Comparison of ENCODE assay signal across 15 mouse cellular contexts in genomic region chr11:11955783-11956182, GRCm38 (mm10). TPM values are rescaled to one million over a fixed set of nuclear protein-coding genes. Genes with fewer than 3 reads are reported as not detected.
DNase-seq lines count a peak whose midpoint lies in the region; ATAC-seq and TF ChIP-seq lines count a peak whose summit lies in the region.
"Had no signal": no experiment of that assay in that cellular context is flagged by ENCODE, and none has a peak within 500 bp of the region (broad histone marks: within the 10 kb centered on the region; RNA-seq: fewer than 3 reads in every experiment).

No protein-coding gene starts in this region.

- H3K27me3 ChIP-seq in heart, embryonic 15.5 days, result no peaks in the 10 kb centered on the region
- no peaks in the 10 kb centered on the region for H3K27me3 ChIP-seq in midbrain, embryonic 16.5 days (ENCODE audit: control insufficient read depth, insufficient read depth, low read depth, low read length)
- H3K27me3 ChIP-seq in midbrain, embryonic 14.5 days (ENCODE audit: control insufficient read depth, insufficient read depth, low read length), result no peaks in the 10 kb centered on the region
- no peaks in the 10 kb centered on the region for H3K27me3 ChIP-seq in intestine, postnatal 0 days (replicated peaks; ENCODE audit: control insufficient read depth, insufficient read depth, low read length)
- H3K27me3 ChIP-seq: Patski had no signal

- H3K27ac ChIP-seq in heart, embryonic 15.5 days, result peak overlapping the region; percentile 97
- no peak overlapping the region for H3K27ac ChIP-seq in midbrain, embryonic 16.5 days (ENCODE audit: low read length)
- no peak overlapping the region for H3K27ac ChIP-seq in midbrain, embryonic 14.5 days (replicated peaks; ENCODE audit: low read depth, low read length)
- peak overlapping the region; percentile 15; the same call in 1 of the 2 replicates for H3K27ac ChIP-seq in intestine, postnatal 0 days (ENCODE audit: low read depth, low read length)
- H3K27ac ChIP-seq: liver, embryonic 14.5 days had no signal

- H3K4me1 ChIP-seq in heart, embryonic 15.5 days (replicated peaks), result peaks cover 73% of the 10 kb centered on the region
- peaks cover 5% of the 10 kb centered on the region for H3K4me1 ChIP-seq in midbrain, embryonic 16.5 days (ENCODE audit: control insufficient read depth, insufficient read depth, low read length)
- H3K4me1 ChIP-seq in midbrain, embryonic 14.5 days (ENCODE audit: control insufficient read depth, insufficient read depth, low read length), result no peaks in the 10 kb centered on the region
- H3K4me1 ChIP-seq in intestine, postnatal 0 days (replicated peaks; ENCODE audit: control insufficient read depth, insufficient read depth, low read length), result no peaks in the 10 kb centered on the region

- ATAC-seq in heart, embryonic 15.5 days (replicated peaks; ENCODE audit: insufficient number of reproducible peaks, insufficient read depth, low FRiP score, low read depth), result no peak
- ATAC-seq in midbrain, embryonic 16.5 days, result peak; percentile 56; the same call in 1 of the 2 replicates
- ATAC-seq in midbrain, embryonic 14.5 days (ENCODE audit: low FRiP score, low TSS enrichment), result no peak
- ATAC-seq in intestine, postnatal 0 days, result no peak
- ATAC-seq: Patski had no signal

- intact Hi-C loops in heart, postnatal 25 days (cut with DNase I), result no loop called here

- H3K9me3 ChIP-seq in heart, embryonic 15.5 days (replicated peaks), result no peaks in the 10 kb centered on the region
- no peaks in the 10 kb centered on the region for H3K9me3 ChIP-seq in midbrain, embryonic 16.5 days (replicated peaks; ENCODE audit: control insufficient read depth, low read length, poor library complexity, severe bottlenecking)
- H3K9me3 ChIP-seq in midbrain, embryonic 14.5 days (ENCODE audit: control insufficient read depth, low read length), result no peaks in the 10 kb centered on the region
- H3K9me3 ChIP-seq in intestine, postnatal 0 days (ENCODE audit: control insufficient read depth), result no peaks in the 10 kb centered on the region

- no peak for DNase-seq in heart, postnatal 25 days (ENCODE audit: low spot score)
- no peak for DNase-seq in midbrain, embryonic 14.5 days
- DNase-seq in layer of hippocampus, postnatal 25 days (ENCODE audit: extremely low spot score in 1 of 2, low spot score in 1 of 2), result no peak
- DNase-seq in cerebellum, adult 18-20 months, result no peak
- DNase-seq: adrenal gland, adult 2 months; cerebellum, postnatal 25 days; kidney, adult 2 months; thymus, postnatal 4 days had no signal

- TF ChIP-seq CTCF in intestine, postnatal 0 days (IDR thresholded peaks at IDR 0.05; ENCODE audit: low read depth), result no peak

- H3K4me3 ChIP-seq in heart, embryonic 15.5 days, result no peak overlapping the region
- no peak overlapping the region for H3K4me3 ChIP-seq in midbrain, embryonic 16.5 days (ENCODE audit: low read depth, low read length)
- H3K4me3 ChIP-seq in midbrain, embryonic 14.5 days (replicated peaks; ENCODE audit: low read depth, low read length), result no peak overlapping the region
- no peak overlapping the region for H3K4me3 ChIP-seq in intestine, postnatal 0 days (ENCODE audit: low read depth, low read length)
- H3K4me3 ChIP-seq: myocyte had no signal

- H3K4me2 ChIP-seq in heart, embryonic 15.5 days, result no peak overlapping the region
- H3K4me2 ChIP-seq in midbrain, embryonic 16.5 days (ENCODE audit: low read length), result no peak overlapping the region
- no peak overlapping the region for H3K4me2 ChIP-seq in midbrain, embryonic 14.5 days (ENCODE audit: low read length)
- no peak overlapping the region for H3K4me2 ChIP-seq in intestine, postnatal 0 days (replicated peaks; ENCODE audit: low read depth)

- peak overlapping the region; percentile 31 for H3K9ac ChIP-seq in heart, embryonic 15.5 days
- no peak overlapping the region for H3K9ac ChIP-seq in midbrain, embryonic 16.5 days (ENCODE audit: low read depth, low read length)
- H3K9ac ChIP-seq in midbrain, embryonic 14.5 days (replicated peaks; ENCODE audit: low read length), result no peak overlapping the region
- H3K9ac ChIP-seq in intestine, postnatal 0 days (ENCODE audit: low read depth, low read length), result no peak overlapping the region
- H3K9ac ChIP-seq: liver, embryonic 14.5 days had no signal

- peaks cover 8% of the 10 kb centered on the region; the same call in 1 of the 2 replicates for H3K36me3 ChIP-seq in heart, embryonic 15.5 days
- H3K36me3 ChIP-seq in midbrain, embryonic 16.5 days (ENCODE audit: control insufficient read depth, insufficient read depth, low read length), result no peaks in the 10 kb centered on the region
- H3K36me3 ChIP-seq in midbrain, embryonic 14.5 days (ENCODE audit: control insufficient read depth, insufficient read depth, low read length), result peaks cover 6% of the 10 kb centered on the region; the same call in 1 of the 2 replicates
- no peaks in the 10 kb centered on the region; the same call in none of the 2 replicates for H3K36me3 ChIP-seq in intestine, postnatal 0 days (ENCODE audit: control insufficient read depth, insufficient read depth)

RNA-seq across cellular contexts. Expression of gene Ddc, which starts 57.8 kb away (rescaled TPM):
- polyA plus RNA-seq in heart, embryonic 15.5 days (2015; fragmentation: Nextera tagmentation; extraction: Ambion mirVana), result 92.1 and 115 TPM in 2 replicates
- 1 to 10 TPM; 2.5 TPM for total RNA-seq in heart, postnatal 25 days (2021)
- polyA plus RNA-seq in midbrain, embryonic 16.5 days (2015; fragmentation: Nextera tagmentation; extraction: Ambion mirVana), result 18.4 and 21.7 TPM in 2 replicates
- 24.0 and 25.3 TPM in 2 replicates for polyA plus RNA-seq in midbrain, embryonic 14.5 days (2014; fragmentation: Nextera tagmentation; extraction: Ambion mirVana)
- 19.2 and 20.9 TPM in 2 replicates for polyA plus RNA-seq in intestine, postnatal 0 days (2015; fragmentation: Nextera tagmentation; extraction: Ambion mirVana)
- 10 to 100 TPM; 11.8 to 12.2 TPM for total RNA-seq in layer of hippocampus, postnatal 25 days (2021)
- total RNA-seq: megakaryocyte progenitor cell, adult 5-6 weeks had no signal

Comparison
In these comparisons a context has a peak if more than half of its experiments do, and no peak if none do; other contexts are left out.
1. H3K27ac ChIP-seq: peak in heart, embryonic 15.5 days (single experiment) and intestine, postnatal 0 days (single experiment); none in midbrain, embryonic 16.5 days (single experiment) and midbrain, embryonic 14.5 days (single experiment).